ENCODE assay signal across 14 mouse cellular contexts in genomic region chr6:34194981-34195380, GRCm38 (mm10). TPM values are rescaled to one million over a fixed set of nuclear protein-coding genes. Genes with fewer than 3 reads are reported as not detected.
DNase-seq lines count a peak whose midpoint lies in the region; ATAC-seq and TF ChIP-seq lines count a peak whose summit lies in the region.
"Had no signal": no experiment of that assay in that cellular context is flagged by ENCODE, and none has a peak within 500 bp of the region (broad histone marks: within the 10 kb centered on the region; RNA-seq: fewer than 3 reads in every experiment).

No protein-coding gene starts in this region.

- peak; percentile 13 for DNase-seq in CD4-positive, CD25-positive, alpha-beta regulatory T cell, adult 2 months (ENCODE audit: low read depth, low spot score)
- DNase-seq in left cerebral cortex, adult 2 months (ENCODE audit: extremely low spot score in 1 of 2, low spot score in 2 of 2) = no peak
- no peak for DNase-seq in left cerebral cortex, adult 8-10 months (ENCODE audit: low spot score in 2 of 2)
- peak; percentile 9 for DNase-seq in thymus, postnatal 25 days
- DNase-seq in thymus, postnatal 10 days (ENCODE audit: low spot score in 2 of 2) = no peak
- DNase-seq in neural tube, embryonic 10.5 days (ENCODE audit: extremely low spot score, low spot score) = no peak
- DNase-seq in right cerebral cortex, adult 2 months (ENCODE audit: low spot score in 2 of 2) = no peak
- DNase-seq: adrenal gland, postnatal 10 days; gastrocnemius, postnatal 14 days had no signal

- peak; percentile 30 for TF ChIP-seq CTCF in left cerebral cortex, adult 2 months (IDR thresholded peaks at IDR 0.05)

- H3K27ac ChIP-seq in left cerebral cortex, adult 2 months = no peak overlapping the region
- H3K27ac ChIP-seq: heart, embryonic 10.5 days; limb, embryonic 15.5 days had no signal

- intact Hi-C loops in left cerebral cortex, adult 2 months (cut with DNase I) = no loop called here

- H3K4me3 ChIP-seq in left cerebral cortex, adult 2 months = no peak overlapping the region
- H3K4me3 ChIP-seq: heart, embryonic 10.5 days; limb, embryonic 15.5 days had no signal

- ATAC-seq in CD4-positive, CD25-positive, alpha-beta regulatory T cell, adult 4 months = no peak
- ATAC-seq: forebrain, embryonic 16.5 days; hindbrain, embryonic 16.5 days had no signal

RNA-seq across cellular contexts. Expression of gene Slc35b4, which starts 18.1 kb away (rescaled TPM):
- 10 to 100 TPM; 29.9 to 45.3 TPM for polyA plus RNA-seq in CD4-positive, CD25-positive, alpha-beta regulatory T cell, adult 4 months (2017; shearing (Covaris generic))
- 10 to 100 TPM; 65.4 to 68.6 TPM for total RNA-seq in left cerebral cortex, adult 2 months (2021)
- 10 to 100 TPM; 65.9 to 75.7 (median 71.9) TPM for total RNA-seq in left cerebral cortex, adult 8-10 months (2022)

Comparison
In these comparisons a context has a peak if more than half of its experiments do, and no peak if none do; other contexts are left out.
1. DNase-seq: peak in CD4-positive, CD25-positive, alpha-beta regulatory T cell, adult 2 months (single experiment) and thymus, postnatal 25 days (single experiment); none in left cerebral cortex, adult 2 months (0 of 2), left cerebral cortex, adult 8-10 months (0 of 2), thymus, postnatal 10 days (0 of 2), neural tube, embryonic 10.5 days (single experiment) and right cerebral cortex, adult 2 months (0 of 2).